ENCODE assay signal across 1 mouse cellular context in genomic region chr19:4125741-4126696, GRCm38 (mm10).
TF ChIP-seq lines count a peak whose summit lies in the region.

Gene Aip, minus strand, starts transcription at chr19:4125858.

TF ChIP-seq in CH12.LX, 34 proteins besides CTCF, POLR2A, EP300 and RAD21 (continued from another document):
- no peak; the same call in 1 of the 2 replicates for TF ChIP-seq ZC3H11A (IDR thresholded peaks at IDR 0.05; ENCODE audit: low read depth, low read length)
- TF ChIP-seq RCOR1 (conservative IDR thresholded peaks at IDR 0.05; ENCODE audit: low read depth, low read length) = no peak
- TF ChIP-seq SMC3 (IDR thresholded peaks at IDR 0.05; ENCODE audit: low read depth, low read length) = peak; percentile 74
- TF ChIP-seq MAZ (IDR thresholded peaks at IDR 0.05; ENCODE audit: low read depth, low read length) = peak; percentile 99
- TF ChIP-seq TCF12 (IDR thresholded peaks at IDR 0.05; ENCODE audit: low read depth, low read length) = peak; percentile 70; the same call in 1 of the 2 replicates
- TF ChIP-seq NELFE (IDR thresholded peaks at IDR 0.05; ENCODE audit: low read depth, low read length) = peak; percentile 59; the same call in 1 of the 2 replicates
- peak; percentile 89 for TF ChIP-seq USF2 (conservative IDR thresholded peaks at IDR 0.05; ENCODE audit: low read depth, low read length)
- 0 out of 2 replicates have a peak, but pooled peaks have one; percentile 80 for TF ChIP-seq ZMIZ1 (IDR thresholded peaks at IDR 0.05; ENCODE audit: low read depth, low read length)
- 0 out of 2 replicates have a peak, but pooled peaks have one; percentile 52 for TF ChIP-seq MAX (IDR thresholded peaks at IDR 0.05; ENCODE audit: low read length)
- TF ChIP-seq USF1 (IDR thresholded peaks at IDR 0.05; ENCODE audit: low read depth, low read length) = peak; percentile 87
- TF ChIP-seq IRF4 (IDR thresholded peaks at IDR 0.05; ENCODE audit: low read depth, low read length) = peak; percentile 78
- TF ChIP-seq TBP (conservative IDR thresholded peaks at IDR 0.05; ENCODE audit: low read depth, low read length) = 0 out of 2 replicates have a peak, but pooled peaks have one; percentile 6
- TF ChIP-seq JUND (conservative IDR thresholded peaks at IDR 0.05; ENCODE audit: low read depth, low read length) = no peak
- peak; percentile 58 for TF ChIP-seq NRF1 (IDR thresholded peaks at IDR 0.05; ENCODE audit: low read depth, low read length)
